Mouse (Mus musculus) lung, postnatal 4 days (tissue): ENCODE data around the gene 9530068E07Rik.
"Not testable (repeated sequence)": the region's sequence is repeated elsewhere in the genome, so short reads cannot be mapped to it uniquely, and the experiment has no call there.

Experiments used
- DNase-seq, 2 experiments: peaks; one replicate each; pipeline ENCODE4 v3.0.0; 2021

The 9530068E07Rik gene

GRCm38 (mm10) chr11:52395940-52396596 is at the start of gene 9530068E07Rik:
Gene 9530068E07Rik, plus strand, starts transcription at chr11:52396428.
- peak; percentile 93 to 94 for DNase-seq

GRCm38 (mm10) chr11:52346635-52347005 is 49.6 kb upstream of the 9530068E07Rik start:
- DNase-seq = peak; percentile 62 to 73

GRCm38 (mm10) chr11:52348156-52348555 is 48.1 kb upstream of the 9530068E07Rik start:
- no peak for DNase-seq

GRCm38 (mm10) chr11:52348724-52349123 is 47.5 kb upstream of the 9530068E07Rik start:
- DNase-seq = no peak

GRCm38 (mm10) chr11:52350924-52351323 is 45.3 kb upstream of the 9530068E07Rik start:
- peak in 1 of 2 experiments; percentile 55 for DNase-seq

GRCm38 (mm10) chr11:52352271-52352670 is 44.0 kb upstream of the 9530068E07Rik start:
- DNase-seq = no peak

- no peak for DNase-seq
Measured at GRCm38 (mm10) chr11:52354644-52355043, 41.6 kb upstream of the 9530068E07Rik start.

- DNase-seq = no peak
Measured at GRCm38 (mm10) chr11:52355601-52356000, 40.6 kb upstream of the 9530068E07Rik start.

- not testable (repeated sequence) for DNase-seq
Measured at GRCm38 (mm10) chr11:52357091-52357490, 39.1 kb upstream of the 9530068E07Rik start.

- DNase-seq = peak in 1 of 2 experiments; percentile 59
Measured at GRCm38 (mm10) chr11:52358520-52358919, 37.7 kb upstream of the 9530068E07Rik start.

GRCm38 (mm10) chr11:52359686-52360470 is 36.4 kb upstream of the 9530068E07Rik start:
- DNase-seq = no peak

GRCm38 (mm10) chr11:52360471-52361277 is 35.6 kb upstream of the 9530068E07Rik start, which contains the start of gene Vdac1:
Gene Vdac1, plus strand, starts transcription at chr11:52360860.
- peak; percentile 92 to 93 for DNase-seq

- DNase-seq = peak in 1 of 2 experiments; percentile 65
Measured at GRCm38 (mm10) chr11:52361287-52361921, 34.8 kb upstream of the 9530068E07Rik start.

- no peak for DNase-seq
Measured at GRCm38 (mm10) chr11:52364376-52364775, 31.9 kb upstream of the 9530068E07Rik start.

GRCm38 (mm10) chr11:52365143-52365542 is 31.1 kb upstream of the 9530068E07Rik start:
- peak; percentile 24 to 71 for DNase-seq

GRCm38 (mm10) chr11:52366358-52366757 is 29.9 kb upstream of the 9530068E07Rik start:
- DNase-seq = no peak

- no peak for DNase-seq
Measured at GRCm38 (mm10) chr11:52368176-52368985, 27.8 kb upstream of the 9530068E07Rik start.

- DNase-seq = no peak
Measured at GRCm38 (mm10) chr11:52369252-52370134, 26.7 kb upstream of the 9530068E07Rik start.

GRCm38 (mm10) chr11:52370135-52370452 is 26.1 kb upstream of the 9530068E07Rik start:
- DNase-seq = no peak

GRCm38 (mm10) chr11:52370538-52370937 is 25.7 kb upstream of the 9530068E07Rik start:
- no peak for DNase-seq

- no peak for DNase-seq
Measured at GRCm38 (mm10) chr11:52373841-52374240, 22.4 kb upstream of the 9530068E07Rik start.
